Mouse (Mus musculus): Measurements from ENCODE around the gene Rasgrf2.

- TF ChIP-seq CTCF (IDR thresholded peaks at IDR 0.05; ENCODE audit: low read depth, low read length), result no peak
- no peak for TF ChIP-seq GATA1 (IDR thresholded peaks at IDR 0.05; ENCODE audit: borderline replicate concordance, low read length)
- no peak for TF ChIP-seq POLR2AphosphoS5 (IDR thresholded peaks at IDR 0.05; ENCODE audit: insufficient replicate concordance, low read depth, low read length)
- TF ChIP-seq TAL1 (conservative IDR thresholded peaks at IDR 0.05; ENCODE audit: low read depth, low read length), result no peak
Measured at GRCm38 (mm10) chr13:91981414-91981813, 150.0 kb downstream of the Rasgrf2 start.

Measured in G1E (cell line).